Mouse (Mus musculus) bone marrow macrophage, adult 2 months (primary cell): ENCODE data around the gene Dhx40.

Source experiments
- CTCF ChIP-seq: IDR thresholded peaks from 2 replicates; pipeline ENCODE4 v1.5.1; 2012; ENCODE audit warnings: low read depth, mild to moderate bottlenecking, low read length, moderate library complexity
- POLR2A ChIP-seq: IDR thresholded peaks from 2 replicates; pipeline ENCODE4 v1.6.1; 2012; ENCODE audit warnings: mild to moderate bottlenecking, low read depth, low read length, borderline replicate concordance

GRCm38 (mm10) chr11:86818928-86819327 lies 11.4 kb upstream of the Dhx40 start:
- no peak for TF ChIP-seq POLR2A
- no peak for TF ChIP-seq CTCF
